Mouse (Mus musculus): ENCODE results near the gene Nol12. TPM values are rescaled to one million over a fixed set of nuclear protein-coding genes. Genes with fewer than 3 reads are reported as not detected.

Gene Nol12
- polyA plus RNA-seq (2012; rRNA removed): 49.7 and 50.2 TPM in 2 replicates

DNA sequence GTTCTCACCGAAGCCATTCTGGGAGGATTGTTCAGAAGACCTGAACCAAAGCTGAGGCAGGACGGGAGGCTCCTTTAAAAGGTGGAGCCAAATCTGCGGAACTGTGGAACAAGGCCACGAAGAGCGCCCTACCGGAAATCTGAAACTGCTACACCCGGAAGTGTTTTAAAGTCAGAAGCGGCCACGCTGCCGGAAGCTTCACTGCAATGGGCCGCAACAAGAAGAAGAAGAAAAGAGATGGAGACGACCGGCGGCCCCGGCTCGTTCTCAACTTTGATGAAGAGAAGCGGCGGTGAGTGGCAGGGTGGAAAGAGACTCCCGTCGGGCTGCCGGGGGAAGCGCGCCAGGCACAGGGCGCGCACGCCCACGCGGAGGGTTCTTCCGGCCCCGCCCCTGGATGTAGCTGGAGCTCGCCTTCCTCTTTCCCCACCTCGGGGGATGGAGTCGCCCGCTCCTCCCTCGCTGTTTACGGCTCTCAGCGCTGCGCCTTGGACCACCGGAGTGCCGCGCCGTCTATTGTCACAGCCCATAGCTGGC lies at the start of gene Nol12:
TSS of gene Nol12 (plus strand) at position 150 of the 537 bp plus-strand sequence.

DNA sequence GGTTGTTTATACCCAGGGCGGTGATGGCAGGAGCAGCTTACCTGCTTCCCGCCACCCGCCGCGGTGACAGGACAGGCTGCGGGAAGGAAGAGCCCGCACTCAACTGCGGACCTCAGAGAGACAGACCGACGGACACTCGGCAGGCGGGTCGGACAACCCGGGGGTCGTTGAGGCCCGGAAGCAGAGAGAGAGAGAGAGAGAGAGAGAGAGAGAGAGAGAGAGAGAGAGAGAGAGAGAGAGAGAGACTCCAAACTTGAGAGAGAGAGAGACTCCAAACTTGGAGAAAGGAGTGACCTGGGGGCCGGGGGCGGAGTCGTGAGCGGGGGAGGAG lies 35.4 kb upstream of the Nol12 start, which contains the start of gene Gm49510:
TSS of gene Gm49510 (plus strand) at position 259 of the 331 bp plus-strand sequence.

GRCm38 (mm10) chr15:78899740-78900584 lies 34.8 kb upstream of the Nol12 start, which contains the start of gene Sh3bp1:
Gene Sh3bp1 (plus strand): TSS chr15:78899768.

DNA sequence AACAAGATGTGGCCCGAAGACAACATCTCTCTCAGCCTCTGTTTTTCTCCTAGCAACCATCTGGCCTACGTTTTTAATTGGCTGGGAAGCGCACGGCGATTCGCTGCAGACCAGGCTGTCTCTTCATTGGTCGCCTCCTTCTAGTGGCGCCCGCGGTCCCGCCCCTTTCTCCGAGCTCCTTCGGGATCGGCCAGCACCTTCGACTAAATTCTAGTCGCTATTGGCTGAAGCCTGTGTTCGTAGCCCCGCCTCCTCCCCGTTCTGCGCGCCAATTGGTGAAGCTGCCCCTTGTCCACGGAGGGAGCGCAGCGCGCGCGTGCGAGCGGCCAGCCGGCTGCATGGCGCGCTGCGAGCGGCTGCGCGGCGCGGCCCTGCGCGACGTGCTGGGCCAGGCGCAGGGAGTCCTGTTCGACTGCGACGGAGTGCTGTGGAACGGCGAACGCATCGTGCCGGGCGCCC lies 21.1 kb upstream of the Nol12 start, which contains the start of gene Pdxp:
TSS of gene Pdxp (plus strand) at position 288 of the 459 bp plus-strand sequence.

DNA sequence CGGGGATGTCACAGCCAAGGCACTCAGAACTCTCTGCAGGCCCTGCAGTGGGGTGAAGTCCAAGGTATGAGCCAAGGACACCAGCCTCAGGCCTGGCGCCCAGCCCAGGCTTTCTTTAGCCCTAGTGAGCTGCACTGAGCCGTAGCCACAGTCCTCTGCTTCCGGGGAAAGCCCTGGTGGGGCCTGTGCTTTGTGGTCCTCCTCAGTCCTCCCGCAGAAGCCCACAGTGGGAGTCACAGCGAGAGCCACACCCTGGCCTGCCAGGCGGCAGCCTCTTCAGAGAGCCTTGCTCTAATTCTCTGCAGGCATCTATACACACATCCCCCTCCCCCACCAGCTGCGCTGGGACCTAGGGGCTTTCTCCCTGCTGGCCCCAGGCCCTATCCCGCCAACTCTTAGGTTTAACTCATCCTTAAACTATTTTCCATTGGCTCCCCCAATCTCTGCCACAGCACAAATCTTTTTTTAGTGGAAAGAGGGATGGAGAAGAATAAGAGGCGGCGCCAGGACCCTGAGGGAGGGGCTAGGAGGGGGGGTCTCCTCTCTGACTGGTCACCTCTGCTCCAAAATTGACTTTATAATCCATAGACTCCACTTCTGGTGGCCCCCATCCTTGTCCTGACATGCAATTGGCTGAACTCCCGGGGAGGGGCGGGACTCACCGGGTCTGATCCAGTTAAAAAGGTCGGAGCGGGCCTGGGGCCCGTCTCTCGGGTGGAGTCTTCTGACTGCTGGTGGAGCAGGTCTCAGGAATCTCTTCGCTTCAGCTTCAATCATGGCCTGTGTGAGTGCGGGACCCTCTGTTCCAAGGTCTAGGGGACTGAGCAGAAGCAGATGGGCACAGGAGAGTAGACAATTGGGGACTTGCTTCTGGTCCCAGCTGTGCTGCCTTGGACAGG lies 8.5 kb upstream of the Nol12 start, which contains the start of gene Lgals1:
TSS of gene Lgals1 (plus strand) at position 705 of the 899 bp plus-strand sequence.

GRCm38 (mm10) chr15:78947657-78948056 lies 12.9 kb downstream of the Nol12 start, which contains the start of gene Triobp:
Gene Triobp (plus strand): TSS chr15:78947724.

Other genes starting within 250 kb of the Nol12 start
- gene Elfn2, start 216.2 kb upstream of the Nol12 start, polyA plus RNA-seq (2012; rRNA removed): 27.7 and 33.0 TPM in 2 replicates
- gene Mfng, start 161.5 kb upstream of the Nol12 start, polyA plus RNA-seq (2012; rRNA removed): 14.3 and 15.5 TPM in 2 replicates
- gene Card10, start 131.9 kb upstream of the Nol12 start, polyA plus RNA-seq (2012; rRNA removed): 5.8 and 6.5 TPM in 2 replicates
- gene Cdc42ep1, start 92.3 kb upstream of the Nol12 start, polyA plus RNA-seq (2012; rRNA removed): 9.2 and 10.9 TPM in 2 replicates
- gene Lgals2, start 79.4 kb upstream of the Nol12 start, polyA plus RNA-seq (2012; rRNA removed): 0.11 TPM in 1 of 2 replicates, not detected in the other
- gene Gga1, start 57.7 kb upstream of the Nol12 start, polyA plus RNA-seq (2012; rRNA removed): 54.1 and 61.2 TPM in 2 replicates
- gene Gm49510, start 35.3 kb upstream of the Nol12 start, polyA plus RNA-seq (2012; rRNA removed): not detected in 2 replicates
- gene Sh3bp1, start 35.2 kb upstream of the Nol12 start, polyA plus RNA-seq (2012; rRNA removed): 6.9 and 7.5 TPM in 2 replicates
- 167 and 168 TPM in 2 replicates for gene Pdxp, start 21.0 kb upstream of the Nol12 start, polyA plus RNA-seq (2012; rRNA removed)
- 56.7 and 143 TPM in 2 replicates for gene Lgals1, start 8.2 kb upstream of the Nol12 start, polyA plus RNA-seq (2012; rRNA removed)
- 45.7 and 55.1 TPM in 2 replicates for gene Triobp, start 12.8 kb downstream of the Nol12 start, polyA plus RNA-seq (2012; rRNA removed)
- gene H1f0, start 93.5 kb downstream of the Nol12 start, polyA plus RNA-seq (2012; rRNA removed): 142 and 150 TPM in 2 replicates
- 0.23 and 0.38 TPM in 2 replicates for gene Galr3, start 107.0 kb downstream of the Nol12 start, polyA plus RNA-seq (2012; rRNA removed)
- 49.4 and 57.3 TPM in 2 replicates for gene Ankrd54, start 128.0 kb downstream of the Nol12 start, polyA plus RNA-seq (2012; rRNA removed)
- 154 and 158 TPM in 2 replicates for gene Eif3l, start 140.2 kb downstream of the Nol12 start, polyA plus RNA-seq (2012; rRNA removed)
- gene Micall1, start 174.0 kb downstream of the Nol12 start, polyA plus RNA-seq (2012; rRNA removed): 27.8 and 34.1 TPM in 2 replicates
- 200 and 225 TPM in 2 replicates for gene Polr2f, start 206.1 kb downstream of the Nol12 start, polyA plus RNA-seq (2012; rRNA removed)
- 15.0 and 16.4 TPM in 2 replicates for gene 1700088E04Rik, start 206.3 kb downstream of the Nol12 start, polyA plus RNA-seq (2012; rRNA removed)
- gene Sox10, start 230.3 kb downstream of the Nol12 start, polyA plus RNA-seq (2012; rRNA removed): 15.4 and 21.4 TPM in 2 replicates